Mouse (Mus musculus) heart, postnatal 10 days (tissue): ENCODE data around the gene Gm21882. TPM values are rescaled to one million over a fixed set of nuclear protein-coding genes. Genes with fewer than 3 reads are reported as not detected.
"Not testable (repeated sequence)": the region's sequence is repeated elsewhere in the genome, so short reads cannot be mapped to it uniquely, and the experiment has no call there.

Source experiments
- DNase-seq, 2 experiments: peaks; one replicate each; pipeline ENCODE4 v3.0.0; 2021
- intact Hi-C: fragments of 180-260 bp; cut with DNase I; formaldehyde crosslinking; loops from one replicate; pipeline ENCODE4 v1.15.1; 2025
- total RNA-seq, 2 experiments: library from RNA; stranded (reverse); gene quantifications; 2 replicates each; pipeline ENCODE4 v1.2.3; 2021

The Gm21882 gene
- not detected for total RNA-seq

DNA sequence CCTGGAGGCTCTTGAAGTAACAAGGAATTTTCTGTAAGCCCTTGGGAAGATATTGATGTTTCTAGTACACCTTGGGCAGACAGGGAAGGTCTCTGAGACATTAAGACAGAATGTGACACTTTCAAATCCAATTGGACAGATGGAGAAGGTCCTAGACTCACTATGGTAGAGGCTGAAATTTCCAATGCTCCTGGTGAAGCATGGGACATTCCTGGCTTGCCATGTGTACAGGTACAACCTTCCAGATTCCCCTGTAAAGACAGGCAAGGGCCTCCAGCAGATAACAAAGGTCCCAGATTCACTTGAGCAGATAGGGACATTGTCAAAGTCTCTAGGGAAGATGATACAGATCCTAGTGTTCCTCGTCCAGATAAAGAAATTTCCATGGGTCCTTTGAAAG lies at the start of gene Gm21882:
Gene Gm21882 (minus strand): TSS at position 101 of the 400 bp plus-strand sequence.
- intact Hi-C loops, DNase-seq: not testable (repeated sequence)

Other genes with a start within 250 kb of the Gm21882 start
- not detected for gene Gm21865, start 64.6 kb downstream of the Gm21882 start, total RNA-seq